Mouse (Mus musculus) heart, adult 8-10 months (tissue): ENCODE measurements around the gene Zfp541. TPM values are rescaled to one million over a fixed set of nuclear protein-coding genes. Genes with fewer than 3 reads are reported as not detected.

Experiments
- DNase-seq: peaks from one replicate; pipeline ENCODE4 v3.0.0; 2022; ENCODE audit warnings: low spot score
- total RNA-seq, 4 experiments: library from RNA; stranded (reverse); gene quantifications; 2 replicates each; pipeline ENCODE4 v1.2.4; 2022

The Zfp541 gene
- total RNA-seq, 4 experiments from 2014 or later: not detected

DNA sequence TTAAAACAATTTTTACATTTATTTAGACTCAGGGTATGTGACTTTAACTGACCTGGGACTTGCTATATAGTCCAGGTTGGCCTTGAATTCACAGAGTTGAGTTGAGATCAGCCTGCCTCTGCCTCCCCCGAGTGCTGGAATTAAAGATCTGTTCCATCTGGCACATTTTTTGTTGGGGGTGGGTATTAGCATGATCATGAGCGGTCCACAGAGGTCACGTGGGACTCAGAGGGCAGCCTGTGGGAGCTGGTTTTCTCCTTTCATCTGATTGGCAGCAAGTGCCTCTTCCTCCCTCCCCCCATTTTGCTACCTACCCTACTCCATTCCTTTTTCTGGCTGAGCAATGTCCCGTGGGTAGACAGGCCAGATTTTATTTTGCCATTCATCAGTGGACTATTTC lies 19.0 kb downstream of the Zfp541 start:
- DNase-seq: no peak

DNA sequence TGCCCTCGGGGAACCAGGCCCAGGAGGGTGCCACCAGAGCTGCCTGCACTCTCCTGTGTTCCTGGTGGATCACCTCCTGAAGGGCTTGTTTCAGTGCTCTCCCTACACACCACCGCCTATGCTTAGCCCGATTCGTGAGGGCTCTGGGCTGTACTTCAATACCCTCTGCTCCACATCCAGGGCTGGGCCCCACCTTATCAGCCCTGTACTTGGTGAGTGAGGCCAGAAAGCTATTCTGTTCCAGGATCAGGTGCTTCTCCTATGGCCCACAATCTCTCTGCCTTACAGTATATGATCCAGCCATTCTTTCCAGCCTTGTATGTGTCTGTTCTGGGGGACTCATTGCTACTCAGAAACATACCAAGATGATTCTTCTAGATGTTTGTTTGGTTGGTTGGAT lies 21.7 kb downstream of the Zfp541 start:
- DNase-seq: no peak

DNA sequence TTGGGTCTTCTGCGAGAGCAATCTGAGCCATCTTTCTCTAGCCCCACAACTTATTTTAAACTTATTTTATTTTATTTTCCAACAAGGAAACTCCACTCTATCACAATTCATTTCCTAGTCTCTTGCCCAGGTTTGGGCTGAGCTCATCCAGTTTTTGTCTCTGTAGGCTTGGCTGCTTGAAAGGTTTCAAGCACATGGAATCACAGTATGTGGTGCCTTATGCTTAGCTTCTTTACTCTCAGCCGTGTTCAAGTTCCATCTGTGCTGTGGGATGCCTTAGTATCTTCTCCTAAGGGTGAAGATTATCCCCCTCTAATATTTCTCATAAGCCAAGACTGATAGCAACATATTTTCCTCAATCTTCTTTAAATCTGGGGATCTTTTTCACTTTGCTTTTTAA lies 26.0 kb downstream of the Zfp541 start:
- DNase-seq: no peak

DNA sequence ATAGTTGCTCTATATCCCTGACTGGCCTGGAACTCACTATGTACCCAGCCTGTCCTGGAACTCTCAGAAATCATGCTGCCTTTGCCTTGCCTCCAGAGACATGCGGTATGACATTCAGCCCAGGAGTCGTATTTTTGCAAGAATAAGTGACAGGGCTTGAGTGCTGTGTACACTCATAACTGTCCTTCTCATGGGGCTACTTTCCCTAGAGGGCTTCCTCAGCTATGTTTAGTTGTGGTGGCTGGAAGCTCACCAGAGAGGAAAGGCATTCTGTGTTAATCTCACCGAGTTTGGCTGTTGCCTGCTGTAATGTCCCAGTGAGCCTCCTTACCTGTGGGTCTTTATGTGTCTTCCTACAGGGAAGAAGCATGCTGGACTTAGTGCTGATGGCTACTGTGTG lies 33.0 kb downstream of the Zfp541 start:
- DNase-seq: no peak

DNA sequence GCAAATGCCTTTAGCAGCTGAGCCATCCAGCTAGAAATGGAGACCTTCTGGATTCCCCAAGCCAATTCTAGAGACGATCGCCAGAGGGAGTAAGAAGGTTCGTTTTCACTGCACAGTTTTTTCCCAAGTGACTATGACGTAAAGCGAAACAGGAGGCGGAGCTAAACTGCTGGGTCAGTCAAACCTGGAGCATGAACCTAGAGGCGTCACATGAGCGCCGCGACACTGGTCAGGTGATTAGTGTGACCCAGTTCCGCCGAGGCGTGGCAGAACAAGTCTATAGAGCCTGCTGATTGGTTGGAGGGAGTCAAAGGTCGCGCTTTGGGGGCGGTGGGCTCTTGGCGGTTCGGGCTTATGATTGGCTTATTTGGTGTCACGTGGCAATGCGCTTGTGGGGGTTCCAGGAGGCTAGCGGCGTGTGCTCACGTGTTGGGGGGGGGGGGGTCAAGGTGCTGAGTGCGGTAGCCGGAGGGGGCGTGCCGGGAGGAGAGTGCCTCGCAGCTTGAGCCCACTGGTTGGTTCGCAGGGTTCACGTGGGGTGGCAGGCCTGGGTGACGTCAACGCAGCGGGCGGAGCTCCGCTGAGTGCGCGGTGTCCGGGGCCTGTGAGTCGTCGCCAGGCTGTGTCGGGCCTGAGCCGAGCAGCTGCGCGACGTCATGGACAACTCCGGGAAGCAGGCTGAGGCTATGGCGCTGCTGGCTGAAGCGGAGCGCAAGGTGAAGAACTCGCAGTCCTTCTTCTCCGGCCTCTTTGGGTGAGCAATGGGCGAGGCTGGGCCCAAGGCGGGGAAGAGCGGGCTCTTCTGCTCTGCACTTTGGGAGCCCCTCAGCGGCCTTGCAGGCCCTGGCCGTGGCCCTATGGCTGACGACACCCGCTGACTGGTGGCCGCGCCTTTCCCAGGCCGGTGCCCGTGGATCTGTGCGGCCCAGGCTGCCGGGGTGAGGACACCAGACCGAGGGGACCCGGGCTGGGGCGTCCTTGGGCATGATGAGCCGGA lies 36.7 kb downstream of the Zfp541 start, which contains the start of gene Napa:
TSS of gene Napa (plus strand) at position 438 of the 997 bp plus-strand sequence.
- peak; percentile 99 for DNase-seq

DNA sequence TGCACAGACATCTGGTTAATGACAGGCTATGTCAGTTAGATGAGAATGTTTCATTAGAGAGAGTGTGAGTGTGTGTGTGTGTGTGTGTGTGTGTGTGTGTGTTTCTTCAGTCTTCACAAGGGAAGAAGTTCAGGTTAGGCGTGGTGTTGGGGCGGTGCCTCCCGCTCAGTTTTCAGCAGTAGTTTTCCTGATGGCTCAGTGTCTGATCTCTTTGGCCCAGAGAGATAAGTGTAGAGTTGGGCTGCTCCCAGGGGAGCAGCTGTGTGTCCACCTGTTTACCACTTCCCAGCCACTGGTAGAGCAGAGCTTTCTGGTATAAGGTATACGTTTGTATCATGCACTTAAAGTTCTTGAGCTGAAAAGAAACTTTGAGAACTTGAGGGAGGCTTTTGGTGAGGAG lies 38.3 kb downstream of the Zfp541 start:
- DNase-seq: no peak

DNA sequence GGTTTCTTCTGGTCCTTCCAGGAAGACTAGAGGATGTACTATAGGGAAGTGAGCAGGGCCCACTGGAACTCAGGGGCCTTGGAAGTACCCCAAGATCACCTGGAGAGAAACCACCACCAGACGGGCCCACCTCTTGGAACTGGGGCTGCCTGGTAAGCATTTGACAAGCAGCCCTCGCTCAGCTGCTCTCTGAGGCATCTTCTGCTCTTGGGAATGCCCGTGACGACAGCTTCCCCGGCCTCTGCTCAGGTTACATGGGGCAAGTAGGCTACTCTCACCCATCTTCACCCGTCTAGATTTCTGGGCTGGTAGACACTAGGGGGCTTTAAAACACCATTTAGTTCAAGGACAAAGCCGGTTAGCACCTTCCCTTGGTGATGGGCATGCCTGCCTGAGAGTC lies 39.5 kb downstream of the Zfp541 start:
- DNase-seq: no peak

DNA sequence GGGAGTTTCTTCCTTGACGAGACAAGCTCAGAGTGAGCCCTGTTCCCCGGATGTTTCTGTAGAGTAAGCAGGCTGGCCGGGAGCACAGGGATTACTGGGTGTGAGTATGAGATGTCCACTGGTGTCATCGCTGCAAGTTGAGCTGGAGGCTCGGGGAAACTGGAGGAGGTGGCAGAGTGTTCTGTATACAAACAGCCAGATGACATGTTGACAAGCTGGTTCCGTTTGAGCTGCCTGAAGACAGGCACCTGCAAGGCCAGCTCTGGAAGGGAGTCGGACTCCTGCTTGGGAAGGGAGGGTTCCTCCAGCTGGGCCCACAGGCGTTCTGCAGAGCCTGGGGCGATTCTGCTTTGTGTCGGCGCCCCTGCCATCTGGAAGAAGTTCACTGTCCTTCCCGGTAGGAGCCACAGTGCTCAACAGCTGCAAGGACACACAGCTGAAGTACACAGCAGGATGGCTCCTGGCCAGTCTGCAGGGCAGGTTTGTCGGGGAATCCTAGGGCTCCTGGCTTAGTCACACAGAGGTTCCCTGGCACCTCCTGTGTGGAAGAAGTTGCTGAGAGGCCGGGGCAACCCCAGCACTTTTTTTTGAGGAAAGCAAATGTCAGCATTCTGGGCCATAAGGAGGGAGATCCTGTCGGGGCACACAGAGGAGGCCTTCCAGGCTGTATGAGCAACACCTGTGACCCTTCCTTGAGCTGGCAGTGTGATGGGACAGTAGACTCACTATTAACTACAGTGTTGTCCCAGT lies 40.3 kb downstream of the Zfp541 start:
- no peak for DNase-seq

DNA sequence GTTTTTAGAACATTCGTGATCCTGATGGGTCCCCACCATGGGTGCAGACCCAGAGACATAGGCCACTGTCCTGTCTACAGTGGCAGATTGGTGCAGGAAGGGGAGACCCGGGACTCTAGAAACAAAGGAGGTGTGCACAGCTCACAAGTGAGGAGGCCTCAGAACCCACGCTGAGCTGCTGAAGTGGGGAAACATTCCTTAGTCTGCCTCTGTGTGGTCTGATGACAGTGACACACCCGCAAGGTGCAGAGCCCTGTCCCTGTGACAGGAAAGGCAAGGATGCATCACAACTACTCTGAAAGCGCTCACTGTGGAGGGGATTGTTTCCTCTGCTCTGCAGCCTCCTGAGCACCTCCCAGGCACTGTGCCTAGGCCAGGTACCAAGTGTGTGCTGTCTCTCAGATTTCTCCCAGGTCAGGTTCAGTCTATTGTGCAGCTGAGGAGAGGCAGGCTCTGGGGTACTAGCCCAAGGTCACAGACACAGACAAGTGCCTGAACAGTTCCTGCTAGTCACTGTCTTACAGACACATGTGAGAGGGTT lies 41.1 kb downstream of the Zfp541 start:
- no peak for DNase-seq

DNA sequence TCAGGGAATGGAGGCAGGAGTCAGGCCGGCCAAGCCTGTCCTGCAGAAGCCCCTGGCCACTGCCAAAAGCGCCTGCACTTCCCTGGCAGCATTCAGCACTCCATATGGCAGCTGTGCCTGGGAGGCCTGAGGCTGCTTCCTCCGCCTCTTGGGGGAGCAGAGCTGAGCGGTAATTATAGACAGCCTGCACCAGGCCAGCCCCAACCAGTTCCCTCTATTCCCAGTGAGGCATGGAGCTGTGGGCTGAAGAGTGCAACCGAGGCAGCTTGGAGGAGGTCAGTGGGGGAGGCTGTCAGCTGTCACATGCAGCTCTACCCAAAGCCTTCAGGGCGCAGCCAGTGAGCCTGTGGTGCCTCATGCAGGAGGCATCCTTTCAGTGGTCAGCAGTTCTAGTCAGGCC lies 42.1 kb downstream of the Zfp541 start:
- DNase-seq: no peak

DNA sequence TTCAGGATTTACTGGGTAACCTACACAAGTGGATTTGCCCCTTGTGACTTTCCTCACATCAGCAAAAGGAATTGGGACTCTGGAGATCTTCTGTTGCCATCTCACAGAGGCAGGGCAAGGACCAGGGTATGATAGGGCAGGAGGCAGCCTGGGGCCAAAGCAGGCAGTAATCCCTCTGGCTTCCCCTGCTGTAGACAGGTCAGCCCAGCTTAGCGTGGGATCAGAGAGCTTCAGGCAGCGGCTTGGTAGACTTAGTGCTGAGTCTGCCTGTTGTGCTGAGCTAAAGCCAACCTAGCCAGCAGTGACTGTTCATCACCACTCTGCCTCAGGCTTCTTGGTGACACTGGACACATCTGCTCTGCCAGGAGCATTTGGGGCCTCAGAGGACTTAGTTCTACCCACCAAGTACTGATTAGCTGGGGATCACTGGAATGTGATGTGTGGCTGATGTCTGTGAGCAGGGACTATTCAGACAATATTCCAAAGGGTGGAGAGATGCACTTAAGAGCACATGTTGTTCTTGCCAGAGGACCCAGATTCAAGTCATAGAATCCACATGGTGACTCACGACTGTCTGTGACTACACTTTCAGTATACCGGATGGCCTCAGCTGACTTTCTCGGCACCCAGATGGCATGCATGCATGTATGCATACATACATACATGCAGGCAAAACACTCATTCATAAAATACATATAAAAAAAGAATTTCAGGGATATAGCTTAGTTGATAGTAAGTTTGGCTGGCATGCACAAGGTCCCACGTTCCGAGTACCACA lies 43.2 kb downstream of the Zfp541 start:
- DNase-seq: no peak

DNA sequence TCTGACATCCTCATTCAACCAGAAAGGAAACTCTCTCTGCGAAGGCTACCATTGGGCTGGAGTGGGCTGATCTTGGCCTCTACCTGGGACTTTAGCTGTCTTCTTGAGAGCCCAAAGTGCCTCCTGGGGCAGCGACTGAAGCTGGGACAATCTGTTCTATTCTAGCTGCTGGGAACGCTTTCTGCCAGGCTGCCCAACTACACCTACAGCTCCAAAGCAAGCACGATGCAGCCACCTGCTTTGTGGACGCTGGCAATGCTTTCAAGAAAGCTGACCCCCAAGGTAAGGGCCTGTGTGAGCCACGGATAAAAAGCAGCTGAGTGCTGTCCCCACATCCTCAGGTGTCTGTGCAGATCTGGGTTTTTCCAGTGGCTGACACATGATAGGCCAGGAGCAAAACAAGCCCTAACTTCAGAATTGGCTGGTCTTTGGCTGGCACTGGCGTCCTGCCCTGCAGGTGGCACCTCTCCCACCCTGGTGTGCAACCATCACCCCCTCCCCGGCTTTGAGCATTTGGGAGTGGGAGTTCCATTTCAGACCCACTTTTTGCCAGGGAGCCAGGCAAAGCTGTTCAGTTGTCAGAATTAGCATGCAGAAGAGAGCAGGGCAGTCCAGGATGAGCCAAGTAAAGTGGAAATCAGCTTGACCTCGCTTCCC lies 47.4 kb downstream of the Zfp541 start:
- no peak for DNase-seq

DNA sequence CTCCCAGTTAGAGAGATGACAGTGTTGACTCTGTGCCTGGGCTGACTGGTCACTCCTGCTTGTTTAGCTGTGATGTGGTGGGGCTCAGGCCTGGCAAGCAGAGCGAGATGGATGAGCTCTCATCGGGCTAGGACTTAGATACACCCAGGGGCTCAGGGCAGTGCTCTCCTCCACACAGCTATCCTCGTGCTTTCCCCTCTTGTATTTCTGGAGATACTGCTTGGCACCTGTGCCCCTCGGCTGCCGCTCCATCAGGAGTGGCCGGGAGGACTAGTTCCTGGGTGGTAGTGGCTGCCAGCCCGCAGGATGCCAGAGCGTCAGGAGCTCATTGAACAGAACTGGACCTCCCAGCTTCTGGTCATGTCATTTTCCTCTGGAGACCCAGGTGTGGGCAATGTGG lies 48.5 kb downstream of the Zfp541 start:
- DNase-seq: no peak

DNA sequence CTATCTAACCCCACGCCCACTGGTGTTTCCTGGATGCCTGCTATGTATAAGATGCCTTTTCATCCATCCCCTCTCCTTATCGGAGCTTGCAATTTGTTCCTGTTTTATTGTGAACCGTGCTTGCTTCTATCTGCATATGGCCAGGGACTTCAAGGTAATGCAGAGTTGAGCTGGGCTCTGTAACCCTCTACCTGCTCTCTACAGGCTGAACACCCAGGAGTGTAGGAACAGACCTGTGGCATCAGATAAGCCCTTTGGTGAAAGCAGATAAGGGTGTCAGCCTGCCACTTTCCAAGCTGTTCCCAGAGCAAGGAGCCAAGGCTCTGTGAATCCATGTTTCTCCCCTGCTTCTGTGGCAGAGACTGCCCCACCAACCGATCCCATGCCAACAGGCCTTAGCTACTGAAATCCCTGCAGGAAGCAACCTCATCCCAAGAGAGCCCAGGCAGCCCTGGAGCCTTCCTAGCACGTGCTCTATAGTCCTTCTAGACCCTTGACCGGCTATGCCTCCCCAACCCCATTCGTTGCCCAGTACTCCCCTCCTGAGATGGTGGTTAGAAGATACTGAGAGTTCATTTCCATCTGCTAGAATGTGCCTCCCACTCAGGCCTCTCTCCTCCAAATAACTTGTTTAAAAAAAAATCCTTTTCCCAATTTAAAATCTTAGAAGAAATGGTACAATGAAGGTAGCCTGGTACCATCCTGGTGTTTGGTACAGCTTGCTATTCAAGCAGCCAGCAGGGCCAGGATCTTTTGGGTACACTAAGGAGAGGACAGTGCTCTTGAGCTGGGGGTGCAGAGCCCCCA lies 49.9 kb downstream of the Zfp541 start:
- DNase-seq: no peak

DNA sequence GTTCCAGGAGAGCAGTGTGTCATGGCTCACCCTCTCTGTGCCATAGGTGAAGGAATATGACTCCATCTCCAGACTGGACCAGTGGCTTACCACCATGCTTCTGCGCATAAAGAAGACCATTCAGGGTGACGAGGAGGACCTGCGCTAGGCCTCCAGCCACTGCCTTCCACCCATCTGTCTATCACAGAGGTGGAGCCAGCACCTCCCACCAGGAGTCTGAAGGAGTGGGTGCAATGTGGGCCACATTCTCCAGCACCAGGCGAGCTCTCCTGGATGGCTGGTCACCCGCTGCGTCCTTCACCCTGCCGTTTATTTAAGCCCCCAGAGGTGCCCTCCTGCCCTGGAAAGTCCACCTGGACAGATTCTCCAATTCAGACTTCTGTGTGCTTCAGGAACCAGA lies 54.8 kb downstream of the Zfp541 start:
- DNase-seq: no peak

DNA sequence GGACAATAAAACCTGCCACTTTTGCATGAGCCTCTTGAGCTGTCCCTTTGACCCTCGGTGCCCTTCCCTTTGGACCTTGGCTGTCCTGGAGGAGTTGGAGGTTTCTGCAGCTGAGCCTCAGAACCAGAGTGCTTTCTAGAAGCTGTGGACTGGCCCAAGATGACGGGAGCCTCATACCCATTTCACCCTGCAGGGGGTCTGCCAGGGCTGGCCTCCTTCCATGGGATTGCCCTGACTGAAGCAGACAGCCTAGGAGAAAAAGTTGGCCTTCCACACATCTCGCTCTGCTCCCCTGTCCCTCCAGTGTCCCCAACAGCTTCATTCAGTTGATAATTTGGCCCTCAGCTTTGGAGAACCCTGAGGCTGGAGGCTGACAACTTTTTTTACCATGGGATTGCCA lies 55.5 kb downstream of the Zfp541 start:
- no peak for DNase-seq

DNA sequence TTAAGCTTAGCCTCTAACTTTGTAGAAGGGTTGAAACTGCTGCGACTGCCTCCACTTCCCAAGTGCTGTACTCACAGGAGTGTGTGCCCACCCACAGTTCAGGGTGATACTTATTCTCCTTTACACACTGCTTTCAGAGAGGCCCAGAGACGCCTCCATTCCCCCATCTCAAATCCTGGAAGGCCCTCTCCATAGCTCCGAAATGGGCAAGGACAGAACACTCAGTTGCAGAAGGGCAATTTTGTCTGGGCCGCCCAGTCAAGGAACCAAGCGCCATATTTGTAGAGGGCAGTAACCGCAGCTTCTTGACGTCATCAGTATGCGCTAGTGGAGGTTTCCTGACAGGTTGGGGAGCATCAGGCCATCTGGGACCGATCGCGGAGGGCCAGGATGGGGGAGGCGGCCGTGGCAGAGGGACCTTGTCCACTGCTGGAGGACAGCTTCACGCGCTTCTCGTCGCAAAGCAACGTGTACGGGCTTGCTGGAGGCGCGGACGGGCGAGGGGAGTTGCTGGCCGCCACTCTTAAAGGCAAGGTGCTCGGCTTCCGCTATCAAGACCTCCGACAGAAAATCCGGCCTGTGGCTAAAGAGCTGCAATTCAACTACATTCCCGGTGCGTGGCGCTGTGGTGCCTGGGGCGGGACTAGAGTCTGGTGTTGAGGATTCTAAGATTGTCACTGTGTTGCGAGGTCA lies 58.1 kb downstream of the Zfp541 start, which contains the start of gene Kptn:
TSS of gene Kptn (plus strand) at position 327 of the 693 bp plus-strand sequence.
- DNase-seq: peak; percentile 92

DNA sequence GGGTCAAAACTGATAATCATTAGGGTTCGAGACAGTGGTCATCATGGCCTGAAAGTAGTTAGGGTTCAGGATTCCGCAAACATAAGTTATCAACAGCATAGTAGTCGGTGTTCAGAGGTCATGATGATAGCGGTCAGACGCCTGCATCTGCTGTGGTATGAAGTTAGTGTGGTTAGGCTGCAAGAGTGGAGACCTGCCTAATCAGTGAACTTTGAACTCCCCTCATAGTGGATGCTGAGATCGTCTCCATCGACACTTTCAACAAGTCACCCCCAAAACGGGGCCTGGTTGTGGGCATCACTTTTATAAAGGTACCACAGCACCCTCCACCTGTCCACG lies 58.6 kb downstream of the Zfp541 start:
- DNase-seq: no peak

DNA sequence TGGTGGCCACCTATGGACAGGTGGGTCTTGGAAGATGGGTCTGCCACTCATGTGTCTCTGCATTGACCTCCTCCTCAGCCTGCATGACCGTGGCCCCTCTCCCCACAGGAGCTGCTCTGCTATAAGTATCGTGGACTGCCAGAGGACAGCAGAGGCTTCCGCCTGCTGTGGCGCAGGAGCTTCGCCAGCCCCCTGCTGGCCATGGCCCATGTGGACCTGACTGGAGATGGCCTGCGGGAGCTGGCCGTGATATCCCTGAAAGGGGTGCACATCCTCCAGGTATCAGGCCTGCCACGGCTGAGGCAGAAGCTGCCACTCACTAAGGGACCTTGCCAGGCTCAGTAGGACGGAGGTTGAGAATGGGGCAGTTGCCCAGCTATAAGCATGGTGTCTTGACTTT lies 64.2 kb downstream of the Zfp541 start:
- no peak for DNase-seq

DNA sequence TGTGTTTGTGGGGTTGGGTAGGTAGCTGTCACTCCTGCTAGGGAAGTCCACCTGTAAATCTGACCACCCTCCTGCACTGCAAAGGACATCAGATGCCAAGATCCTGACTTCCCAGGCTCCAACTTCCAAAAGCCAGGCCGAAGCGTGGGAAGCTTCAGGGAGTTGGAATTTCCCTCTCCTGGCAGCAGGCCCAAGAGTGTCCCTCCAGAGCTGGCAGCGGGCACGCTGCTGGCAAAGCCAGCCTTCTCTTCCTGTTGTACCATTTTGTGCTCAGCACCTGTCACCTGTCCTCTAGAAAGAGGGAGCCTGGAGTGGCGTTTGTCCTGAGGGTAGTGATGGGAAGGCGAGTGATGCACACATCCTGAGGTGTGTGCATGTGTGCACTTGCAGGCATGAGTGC lies 66.7 kb downstream of the Zfp541 start:
- DNase-seq: no peak
